Mouse (Mus musculus) kidney, embryonic 16.5 days (tissue): Measurements from ENCODE around the gene Epb41l1. TPM values are rescaled to one million over a fixed set of nuclear protein-coding genes. Genes with fewer than 3 reads are reported as not detected.
A peak's percentile ranks its signal among the peaks of the same experiment; 100 is the strongest.

ENCODE experiments used
- ATAC-seq: fragments of 200-750 bp; cut with Nextera tagmentation; 2 replicates; pipeline ENCODE4 v1.8.0; 2017; ENCODE audit warnings: moderate TSS enrichment; ENCODE audit not compliant: low FRiP score, low TSS enrichment
- H3K27ac ChIP-seq: fragments of 300-500 bp; sonication (generic); 2 replicates; pipeline ENCODE4 v1.5.1; 2014; ENCODE audit warnings: low read length
- H3K27me3 ChIP-seq: fragments of 300-500 bp; sonication (generic); 2 replicates; pipeline ENCODE4 v1.6.1; 2014; ENCODE audit warnings: low read length, control low read depth, mixed read lengths; ENCODE audit not compliant: insufficient read depth
- H3K36me3 ChIP-seq: fragments of 300-500 bp; sonication (generic); 2 replicates; pipeline ENCODE4 v1.6.1; 2014; ENCODE audit warnings: low read length, control low read depth, mixed read lengths; ENCODE audit not compliant: insufficient read depth
- H3K4me1 ChIP-seq: fragments of 300-500 bp; sonication (generic); 2 replicates; pipeline ENCODE4 v1.6.1; 2014; ENCODE audit warnings: low read length, control low read depth, mixed read lengths; ENCODE audit not compliant: insufficient read depth
- H3K4me2 ChIP-seq: fragments of 300-500 bp; sonication (generic); replicated peaks from 2 replicates; pipeline ENCODE4 v1.6.1; 2014; ENCODE audit warnings: low read depth, low read length
- H3K4me3 ChIP-seq: fragments of 300-500 bp; sonication (generic); 2 replicates; pipeline ENCODE4 v1.5.1; 2014; ENCODE audit warnings: mild to moderate bottlenecking, low read length
- H3K9ac ChIP-seq: fragments of 300-500 bp; sonication (generic); replicated peaks from 2 replicates; pipeline ENCODE4 v1.6.1; 2014; ENCODE audit warnings: low read length
- H3K9me3 ChIP-seq: fragments of 300-500 bp; sonication (generic); 2 replicates; pipeline ENCODE4 v1.6.1; 2016; ENCODE audit warnings: low read length, control low read depth
- WGBS: fragments of 180-500 bp; shearing (Covaris S2); extraction: QIAGEN DNeasy Blood & Tissue Kit; methylation state at CpG from one replicate; pipeline ENCODE4 v1.1.7; 2014; 5-methylcytosine and 5-hydroxymethylcytosine counted together
- polyA plus RNA-seq: library from polyadenylated mRNA; unstranded; fragments of >200 nt; fragmentation: Nextera tagmentation; extraction: Ambion mirVana; gene quantifications from 2 replicates; pipeline ENCODE4 v1.2.1, GENCODE M21; 2015

Gene Epb41l1
- polyA plus RNA-seq, 1 experiment from 2014 or later, result 2.1 TPM

- Histone ChIP-seq H3K4me3 (no peak overlapping the region), H3K4me2 (peak overlapping the region; percentile 97; the same call in 1 of the 2 replicates), H3K36me3 (no peaks in the 10 kb centered on the region), H3K9ac (no peak overlapping the region), H3K4me1 (peaks cover 38% of the 10 kb centered on the region), H3K9me3 (no peaks in the 10 kb centered on the region), H3K27me3 (peaks cover 5% of the 10 kb centered on the region; the same call in 1 of the 2 replicates), H3K27ac (no peak overlapping the region)
- 35% methylated on average over 5 of the region's 5 CpGs for WGBS
- ATAC-seq, result no peak
Observed at GRCm38 (mm10) chr2:156476748-156477151, 56.0 kb downstream of the Epb41l1 start.

GRCm38 (mm10) chr2:156478046-156478690, 57.5 kb downstream of the Epb41l1 start:
- Histone ChIP-seq H3K27ac (no peak overlapping the region), H3K27me3 (peaks cover 5% of the 10 kb centered on the region; the same call in 1 of the 2 replicates), H3K36me3 (no peaks in the 10 kb centered on the region), H3K4me2 (no peak overlapping the region), H3K4me3 (no peak overlapping the region), H3K4me1 (peaks cover 34% of the 10 kb centered on the region), H3K9me3 (no peaks in the 10 kb centered on the region), H3K9ac (no peak overlapping the region)
- 75% methylated on average over 13 of the region's 13 CpGs for WGBS
- no peak for ATAC-seq

- no peak for ATAC-seq
- WGBS, result 68% methylated on average over 7 of the region's 7 CpGs
Observed at GRCm38 (mm10) chr2:156479833-156480232, 59.1 kb downstream of the Epb41l1 start.

DNA sequence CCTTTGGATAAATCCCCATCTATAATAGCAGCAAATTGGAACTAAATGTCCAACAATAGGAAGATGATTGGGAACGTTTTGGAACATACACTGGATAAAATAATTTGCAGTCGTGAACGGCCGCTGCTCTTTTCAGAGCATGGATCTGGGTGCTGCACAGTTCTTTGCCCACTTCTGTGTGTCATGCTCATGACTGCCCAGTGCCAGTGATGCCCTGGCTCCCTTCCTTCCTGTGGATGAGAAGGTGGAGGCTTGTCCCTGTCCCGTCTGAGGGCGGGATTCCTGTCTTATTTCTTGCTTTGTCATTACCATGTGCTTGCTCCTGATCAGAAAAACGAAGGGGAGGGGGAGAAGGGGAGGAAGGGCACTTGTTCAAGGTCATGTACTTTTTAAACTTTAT, 59.6 kb downstream of the Epb41l1 start:
- no peak for ATAC-seq
- no peak overlapping the region for H3K27ac ChIP-seq

More at GRCm38 (mm10) chr2:156479833-156480232, 59.1 kb downstream of the Epb41l1 start:
- Histone ChIP-seq H3K27me3 (peaks cover 5% of the 10 kb centered on the region; the same call in 1 of the 2 replicates), H3K4me1 (peaks cover 17% of the 10 kb centered on the region), H3K9me3 (no peaks in the 10 kb centered on the region), H3K36me3 (no peaks in the 10 kb centered on the region), H3K4me3 (no peak overlapping the region), H3K4me2 (no peak overlapping the region), H3K9ac (no peak overlapping the region), H3K27ac (no peak overlapping the region)

DNA sequence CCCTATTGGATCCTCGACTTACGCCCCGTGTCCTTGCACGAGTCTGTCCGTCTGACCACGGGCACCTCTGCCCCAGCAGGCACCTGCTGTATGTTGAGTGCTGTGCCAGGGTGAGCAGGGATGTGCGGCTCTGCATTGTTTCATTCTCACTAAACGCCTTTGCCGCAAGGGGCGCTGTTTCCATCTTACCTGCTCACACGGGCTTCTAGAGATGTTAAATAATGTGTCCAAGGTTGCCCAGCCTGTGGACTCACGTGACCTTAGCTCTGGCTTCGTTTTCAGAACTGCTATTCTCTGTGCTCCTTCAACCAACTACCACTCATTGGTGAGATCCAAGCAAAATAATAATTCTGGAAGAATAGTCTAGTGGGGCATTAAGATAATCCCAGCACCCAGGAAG, 61.6 kb downstream of the Epb41l1 start:
- H3K27ac ChIP-seq, result no peak overlapping the region
- no peak for ATAC-seq

More for the DNA sequence above, 59.6 kb downstream of the Epb41l1 start:
- no peak overlapping the region for H3K4me3 ChIP-seq
- 87% methylated on average over 7 of the region's 7 CpGs for WGBS
- H3K36me3 ChIP-seq, result no peaks in the 10 kb centered on the region
- no peak overlapping the region for H3K4me2 ChIP-seq
- peaks cover 5% of the 10 kb centered on the region; the same call in 1 of the 2 replicates for H3K27me3 ChIP-seq
- no peaks in the 10 kb centered on the region for H3K9me3 ChIP-seq
- peaks cover 13% of the 10 kb centered on the region; the same call in 1 of the 2 replicates for H3K4me1 ChIP-seq
- H3K9ac ChIP-seq, result no peak overlapping the region

GRCm38 (mm10) chr2:156482764-156483163, 62.1 kb downstream of the Epb41l1 start:
- 95% methylated on average over 3 of the region's 3 CpGs for WGBS
- Histone ChIP-seq H3K27ac (no peak overlapping the region), H3K4me1 (no peaks in the 10 kb centered on the region), H3K9me3 (no peaks in the 10 kb centered on the region), H3K9ac (no peak overlapping the region), H3K4me2 (no peak overlapping the region), H3K4me3 (no peak overlapping the region), H3K36me3 (no peaks in the 10 kb centered on the region), H3K27me3 (no peaks in the 10 kb centered on the region)
- no peak for ATAC-seq

More for the DNA sequence above, 61.6 kb downstream of the Epb41l1 start:
- Histone ChIP-seq H3K9ac (no peak overlapping the region), H3K27me3 (peaks cover 4% of the 10 kb centered on the region; the same call in 1 of the 2 replicates), H3K4me3 (no peak overlapping the region), H3K4me2 (no peak overlapping the region), H3K4me1 (no peaks in the 10 kb centered on the region), H3K9me3 (no peaks in the 10 kb centered on the region), H3K36me3 (no peaks in the 10 kb centered on the region)
- 32% methylated on average over 13 of the region's 13 CpGs for WGBS

DNA sequence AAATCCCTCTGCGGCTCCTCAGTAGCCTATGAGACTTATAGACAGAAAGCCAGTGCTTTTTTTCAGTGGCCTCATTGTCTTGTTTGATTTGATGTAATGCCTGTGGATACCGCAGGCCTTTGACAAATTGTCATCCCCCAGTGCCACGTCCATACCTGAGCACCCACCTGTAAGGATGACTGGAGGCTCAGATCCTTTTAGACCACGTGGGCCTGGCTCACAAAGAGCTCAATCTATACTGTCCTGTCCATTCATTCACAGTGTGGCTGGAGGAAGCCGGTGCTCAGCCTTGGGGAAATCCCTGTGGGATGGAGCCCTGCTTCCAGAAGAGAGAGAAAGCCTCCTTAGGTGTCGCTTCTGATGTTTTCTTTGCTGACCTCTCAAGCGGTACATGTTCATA, 62.5 kb downstream of the Epb41l1 start:
- Histone ChIP-seq H3K27ac (no peak overlapping the region), H3K4me2 (no peak overlapping the region), H3K9ac (no peak overlapping the region), H3K4me3 (no peak overlapping the region), H3K4me1 (no peaks in the 10 kb centered on the region), H3K27me3 (no peaks in the 10 kb centered on the region), H3K9me3 (no peaks in the 10 kb centered on the region), H3K36me3 (no peaks in the 10 kb centered on the region)
- ATAC-seq, result no peak
- WGBS, result 90% methylated on average over 7 of the region's 7 CpGs

- no peak for ATAC-seq
- Histone ChIP-seq H3K4me1 (no peaks in the 10 kb centered on the region), H3K4me2 (no peak overlapping the region), H3K36me3 (no peaks in the 10 kb centered on the region), H3K27ac (no peak overlapping the region), H3K27me3 (no peaks in the 10 kb centered on the region), H3K9ac (no peak overlapping the region), H3K9me3 (no peaks in the 10 kb centered on the region), H3K4me3 (no peak overlapping the region)
- WGBS, result 87% methylated on average over 12 of the region's 12 CpGs
Observed at GRCm38 (mm10) chr2:156486086-156486751, 65.5 kb downstream of the Epb41l1 start.

- Histone ChIP-seq H3K4me3 (no peak overlapping the region), H3K4me1 (no peaks in the 10 kb centered on the region), H3K27ac (no peak overlapping the region), H3K36me3 (no peaks in the 10 kb centered on the region), H3K27me3 (no peaks in the 10 kb centered on the region), H3K9ac (no peak overlapping the region), H3K4me2 (no peak overlapping the region), H3K9me3 (no peaks in the 10 kb centered on the region)
- no peak for ATAC-seq
- 80% methylated on average over 10 of the region's 10 CpGs for WGBS
Observed at GRCm38 (mm10) chr2:156487589-156488160, 67.0 kb downstream of the Epb41l1 start.
